ENCODE assay signal across 8 mouse cellular contexts in genomic region chr15:7213683-7214082, GRCm38 (mm10).
DNase-seq lines count a peak whose midpoint lies in the region; ATAC-seq and TF ChIP-seq lines count a peak whose summit lies in the region.

No protein-coding gene starts in this region.

- no peaks in the 10 kb centered on the region for H3K27me3 ChIP-seq in heart, embryonic 11.5 days (ENCODE audit: control insufficient read depth, insufficient read depth, low read length)
- H3K27me3 ChIP-seq in C2C12 (ENCODE audit: control insufficient read depth, insufficient read depth, insufficient read length): no peaks in the 10 kb centered on the region
- no peaks in the 10 kb centered on the region for H3K27me3 ChIP-seq in forebrain, embryonic 16.5 days (replicated peaks; ENCODE audit: control insufficient read depth, insufficient read depth, low read length)

- intact Hi-C loops in left cerebral cortex, postnatal 25 days (cut with DNase I): no loop called here

- no peak overlapping the region for H3K4me3 ChIP-seq in heart, embryonic 11.5 days (ENCODE audit: low read depth, low read length)
- H3K4me3 ChIP-seq in C2C12 (ENCODE audit: insufficient read depth, poor library complexity, severe bottlenecking): no peak overlapping the region
- no peak overlapping the region for H3K4me3 ChIP-seq in forebrain, embryonic 16.5 days (replicated peaks; ENCODE audit: low read length)

- no peak for TF ChIP-seq CTCF in C2C12 (IDR thresholded peaks at IDR 0.05; ENCODE audit: control insufficient read depth, insufficient read depth, insufficient read length)

- no peak overlapping the region for H3ac ChIP-seq in C2C12 (ENCODE audit: control insufficient read depth, insufficient read length, low read depth)

- no peak overlapping the region for H3K9ac ChIP-seq in heart, embryonic 11.5 days (ENCODE audit: low read depth, low read length)
- H3K9ac ChIP-seq in forebrain, embryonic 16.5 days (replicated peaks; ENCODE audit: low read depth, low read length): no peak overlapping the region

- ATAC-seq in heart, embryonic 11.5 days (replicated peaks; ENCODE audit: insufficient number of reproducible peaks, low FRiP score, low TSS enrichment): no peak
- ATAC-seq in forebrain, embryonic 16.5 days: peak; percentile 54; the same call in 1 of the 2 replicates

- no peak overlapping the region for H3K27ac ChIP-seq in heart, embryonic 11.5 days (ENCODE audit: low read depth, low read length)
- H3K27ac ChIP-seq in forebrain, embryonic 16.5 days (ENCODE audit: low read length): no peak overlapping the region

- WGBS in heart, embryonic 11.5 days (ENCODE audit: insufficient replicate concordance): 46% methylated on average over 1 of the region's 1 CpGs
- 0% methylated on average over 1 of the region's 1 CpGs for WGBS in forebrain, embryonic 16.5 days

- H3K36me3 ChIP-seq in heart, embryonic 11.5 days (ENCODE audit: control insufficient read depth, insufficient read depth, low read length): no peaks in the 10 kb centered on the region
- H3K36me3 ChIP-seq in C2C12 (ENCODE audit: control insufficient read depth, insufficient read depth): no peaks in the 10 kb centered on the region
- no peaks in the 10 kb centered on the region for H3K36me3 ChIP-seq in forebrain, embryonic 16.5 days (ENCODE audit: control insufficient read depth, insufficient read depth)

- peaks cover 4% of the 10 kb centered on the region for H3K4me1 ChIP-seq in heart, embryonic 11.5 days (ENCODE audit: control insufficient read depth, insufficient read depth, low read length)
- no peaks in the 10 kb centered on the region for H3K4me1 ChIP-seq in forebrain, embryonic 16.5 days (replicated peaks; ENCODE audit: control insufficient read depth, insufficient read depth, low read length)

- no peaks in the 10 kb centered on the region for H3K79me3 ChIP-seq in C2C12 (ENCODE audit: low read depth)

- no peak overlapping the region for H3K4me2 ChIP-seq in heart, embryonic 11.5 days
- H3K4me2 ChIP-seq in forebrain, embryonic 16.5 days (ENCODE audit: low read length): no peak overlapping the region

- no peaks in the 10 kb centered on the region for H3K9me3 ChIP-seq in heart, embryonic 11.5 days (replicated peaks; ENCODE audit: control insufficient read depth, low read length)
- no peaks in the 10 kb centered on the region for H3K9me3 ChIP-seq in forebrain, embryonic 16.5 days (ENCODE audit: control insufficient read depth, low read length)

- H3K79me2 ChIP-seq in C2C12 (ENCODE audit: control insufficient read depth, insufficient read depth): no peaks in the 10 kb centered on the region

- DNase-seq in heart, adult 11 months: peak; percentile 96
- DNase-seq in lung, adult 18-20 months: peak; percentile 84 to 89
- no peak for DNase-seq in cerebellum, postnatal 25 days
- no peak for DNase-seq in spleen, adult 12 weeks (ENCODE audit: low spot score)
- no peak for DNase-seq in left cerebral cortex, postnatal 25 days (ENCODE audit: low spot score in 2 of 2)

TF ChIP-seq in C2C12, 6 proteins besides CTCF, POLR2A, EP300 and RAD21:
- TF ChIP-seq MYOG (IDR thresholded peaks at IDR 0.05; ENCODE audit: control insufficient read depth, extremely low read depth, insufficient read length) (no peak), CEBPB (IDR thresholded peaks at IDR 0.05; ENCODE audit: low read depth) (peak; percentile 51), USF1 (IDR thresholded peaks at IDR 0.05; ENCODE audit: low read depth) (peak; percentile 37), MYOD1 (IDR thresholded peaks at IDR 0.05; ENCODE audit: control insufficient read depth, insufficient read length, low read depth) (no peak), FOSL1 (IDR thresholded peaks at IDR 0.05; ENCODE audit: insufficient read depth, low read length, poor library complexity, severe bottlenecking) (no peak), MAX (IDR thresholded peaks at IDR 0.05) (peak; percentile 79)

Comparison
In these comparisons a context has a peak if more than half of its experiments do, and no peak if none do; other contexts are left out.
1. DNase-seq: peak in heart, adult 11 months (single experiment) and lung, adult 18-20 months (2 of 2); none in cerebellum, postnatal 25 days (0 of 2), spleen, adult 12 weeks (single experiment) and left cerebral cortex, postnatal 25 days (0 of 2).